ENCODE assay signal across 25 mouse cellular contexts in genomic region chr14:12661430-12661829, GRCm38 (mm10).
"Had no signal": no experiment of that assay in that cellular context is flagged by ENCODE, and none has a peak within 500 bp of the region (broad histone marks: within the 10 kb centered on the region; RNA-seq: fewer than 3 reads in every experiment).

No protein-coding gene starts in this region.

- H3K4me2 ChIP-seq: heart, embryonic 12.5 days; hindbrain, embryonic 12.5 days; hindbrain, embryonic 14.5 days; intestine, embryonic 15.5 days; limb, embryonic 12.5 days; liver, embryonic 11.5 days; liver, embryonic 13.5 days; liver, embryonic 15.5 days had no signal

- H3K4me3 ChIP-seq: gastrocnemius, adult 2 months; heart, adult 2 months; heart, embryonic 12.5 days; hindbrain, embryonic 10.5 days; hindbrain, embryonic 12.5 days; intestine, embryonic 15.5 days; layer of hippocampus, adult 2 months; left cerebral cortex, adult 2 months; limb, embryonic 10.5 days; limb, embryonic 12.5 days; liver, embryonic 13.5 days; liver, embryonic 15.5 days had no signal

- ATAC-seq: hindbrain, embryonic 16.5 days; inflammation-experienced regulatory T-cells, adult 6 months; intestine, embryonic 15.5 days; intestine, postnatal 0 days had no signal

- H3K36me3 ChIP-seq: heart, embryonic 12.5 days; hindbrain, embryonic 10.5 days; hindbrain, embryonic 12.5 days; intestine, embryonic 15.5 days; limb, embryonic 10.5 days; limb, embryonic 12.5 days; liver, embryonic 13.5 days; liver, embryonic 15.5 days had no signal

- H3K9me3 ChIP-seq: heart, embryonic 12.5 days; hindbrain, embryonic 10.5 days; hindbrain, embryonic 12.5 days; intestine, embryonic 15.5 days; limb, embryonic 10.5 days; limb, embryonic 12.5 days; liver, embryonic 13.5 days; liver, embryonic 15.5 days had no signal

- H3K4me1 ChIP-seq: heart, embryonic 12.5 days; hindbrain, embryonic 10.5 days; hindbrain, embryonic 12.5 days; intestine, embryonic 15.5 days; limb, embryonic 10.5 days; limb, embryonic 12.5 days; liver, embryonic 13.5 days; liver, embryonic 15.5 days had no signal

- H3K9ac ChIP-seq: heart, embryonic 12.5 days; hindbrain, embryonic 12.5 days; hindbrain, embryonic 14.5 days; intestine, embryonic 15.5 days; limb, embryonic 12.5 days; liver, embryonic 13.5 days; liver, embryonic 15.5 days had no signal

- DNase-seq: gastrocnemius, adult 2 months; gastrocnemius, postnatal 10 days; gastrocnemius, postnatal 25 days; heart, adult 2 months; heart, postnatal 10 days; heart, postnatal 4 days; kidney, adult 18-20 months; kidney, postnatal 10 days; kidney, postnatal 4 days; liver; liver, embryonic 13.5 days had no signal

- H3K27ac ChIP-seq: gastrocnemius, adult 2 months; heart, adult 2 months; hindbrain, embryonic 10.5 days; hindbrain, embryonic 12.5 days; hindbrain, embryonic 14.5 days; intestine, embryonic 15.5 days; layer of hippocampus, adult 2 months; left cerebral cortex, adult 2 months; limb, embryonic 10.5 days; limb, embryonic 12.5 days; liver, embryonic 13.5 days; liver, embryonic 15.5 days had no signal

- H3K27me3 ChIP-seq: heart, embryonic 12.5 days; hindbrain, embryonic 12.5 days; intestine, embryonic 15.5 days; limb, embryonic 12.5 days; liver, embryonic 13.5 days; liver, embryonic 15.5 days had no signal
